Mouse (Mus musculus) midbrain, embryonic 13.5 days (tissue): ENCODE data around the gene Polr2b. TPM values are rescaled to one million over a fixed set of nuclear protein-coding genes. Genes with fewer than 3 reads are reported as not detected.

ENCODE experiments used
- microRNA-seq: library from miRNA; unstranded; fragments of <30 nt; microRNA quantifications from one replicate; pipeline ENCODE4, GENCODE M21; 2016
- polyA plus RNA-seq: library from polyadenylated mRNA; unstranded; fragments of >200 nt; fragmentation: Nextera tagmentation; extraction: Ambion mirVana; gene quantifications from 2 replicates; pipeline ENCODE4 v1.2.1, GENCODE M21; 2015

Polr2b gene
- polyA plus RNA-seq, 1 experiment from 2014 or later, result 75.7 TPM

Small RNA genes lying within 50 kb of the gene (microRNA-seq; reads per million reads assigned to microRNA genes)
- not detected for gene Mir5098

Other genes with a start within 250 kb of the Polr2b start
- 0.52 and 0.62 TPM in 2 replicates for gene Hopx, start 195.0 kb upstream of the Polr2b start, polyA plus RNA-seq
- 0.48 TPM in 1 of 2 replicates, not detected in the other for gene Spink2, start 98.7 kb upstream of the Polr2b start, polyA plus RNA-seq
- 8.0 and 8.5 TPM in 2 replicates for gene Rest, start 44.7 kb upstream of the Polr2b start, polyA plus RNA-seq
- 30.3 and 31.3 TPM in 2 replicates for gene Noa1, start 63 bp upstream of the Polr2b start, polyA plus RNA-seq
- gene Igfbp7, start 97.9 kb downstream of the Polr2b start, polyA plus RNA-seq, result 48.8 and 55.3 TPM in 2 replicates